Mouse (Mus musculus): ENCODE measurements around the gene B4galnt3. TPM values are rescaled to one million over a fixed set of nuclear protein-coding genes. Genes with fewer than 3 reads are reported as not detected.
A peak's percentile ranks its signal among the peaks of the same experiment; 100 is the strongest.

B4galnt3 gene
- polyA plus RNA-seq, 1 experiment = 15.7 TPM

GRCm38 (mm10) chr6:120229806-120230205 is 64.6 kb downstream of the B4galnt3 start:
- H3K36me3 ChIP-seq (ENCODE audit: control insufficient read depth, insufficient read depth, low read length, poor library complexity, severe bottlenecking) = no peaks in the 10 kb centered on the region
- H3K9ac ChIP-seq (ENCODE audit: low read depth, poor library complexity, severe bottlenecking) = no peak overlapping the region
- H3K4me3 ChIP-seq (ENCODE audit: low read depth, low read length) = no peak overlapping the region
- no peak for TF ChIP-seq EP300 (IDR thresholded peaks at IDR 0.05; ENCODE audit: insufficient read depth, low read depth, low read length)
- no peak for TF ChIP-seq POLR2A (IDR thresholded peaks at IDR 0.05; ENCODE audit: insufficient read depth, low read length)
- TF ChIP-seq CTCF (IDR thresholded peaks at IDR 0.05; ENCODE audit: low read depth, low read length) = no peak
- no peak overlapping the region for H3K27ac ChIP-seq (ENCODE audit: insufficient read depth, low read length)
- H3K27me3 ChIP-seq (ENCODE audit: control insufficient read depth, insufficient read depth, low read length, poor library complexity, severe bottlenecking) = no peaks in the 10 kb centered on the region
- H3K9me3 ChIP-seq (replicated peaks; ENCODE audit: control insufficient read depth, insufficient read depth, low read length, poor library complexity, severe bottlenecking) = no peaks in the 10 kb centered on the region
- no peaks in the 10 kb centered on the region for H3K4me1 ChIP-seq (ENCODE audit: control insufficient read depth, insufficient read depth, low read length)

- Histone ChIP-seq H3K27me3 (ENCODE audit: control insufficient read depth, insufficient read depth, low read length, poor library complexity, severe bottlenecking) (no peaks in the 10 kb centered on the region), H3K27ac (ENCODE audit: insufficient read depth, low read length) (no peak overlapping the region), H3K9me3 (replicated peaks; ENCODE audit: control insufficient read depth, insufficient read depth, low read length, poor library complexity, severe bottlenecking) (no peaks in the 10 kb centered on the region), H3K4me3 (ENCODE audit: low read depth, low read length) (no peak overlapping the region), H3K36me3 (ENCODE audit: control insufficient read depth, insufficient read depth, low read length, poor library complexity, severe bottlenecking) (peaks cover 3% of the 10 kb centered on the region; the same call in 1 of the 2 replicates), H3K4me1 (ENCODE audit: control insufficient read depth, insufficient read depth, low read length) (peaks cover 2% of the 10 kb centered on the region), H3K9ac (ENCODE audit: low read depth, poor library complexity, severe bottlenecking) (no peak overlapping the region)
- no peak for TF ChIP-seq CTCF (IDR thresholded peaks at IDR 0.05; ENCODE audit: low read depth, low read length)
- no peak for TF ChIP-seq EP300 (IDR thresholded peaks at IDR 0.05; ENCODE audit: insufficient read depth, low read depth, low read length)
- no peak for TF ChIP-seq POLR2A (IDR thresholded peaks at IDR 0.05; ENCODE audit: insufficient read depth, low read length)
These were observed 67.3 kb downstream of the B4galnt3 start for GRCm38 (mm10) chr6:120227068-120227467.

GRCm38 (mm10) chr6:120225355-120225754 is 69.0 kb downstream of the B4galnt3 start:
- TF ChIP-seq EP300 (IDR thresholded peaks at IDR 0.05; ENCODE audit: insufficient read depth, low read depth, low read length) (no peak), CTCF (IDR thresholded peaks at IDR 0.05; ENCODE audit: low read depth, low read length) (no peak), POLR2A (IDR thresholded peaks at IDR 0.05; ENCODE audit: insufficient read depth, low read length) (no peak)
- H3K36me3 ChIP-seq (ENCODE audit: control insufficient read depth, insufficient read depth, low read length, poor library complexity, severe bottlenecking) = peaks cover 3% of the 10 kb centered on the region; the same call in 1 of the 2 replicates
- no peaks in the 10 kb centered on the region for H3K27me3 ChIP-seq (ENCODE audit: control insufficient read depth, insufficient read depth, low read length, poor library complexity, severe bottlenecking)
- no peak overlapping the region for H3K27ac ChIP-seq (ENCODE audit: insufficient read depth, low read length)
- no peaks in the 10 kb centered on the region for H3K9me3 ChIP-seq (replicated peaks; ENCODE audit: control insufficient read depth, insufficient read depth, low read length, poor library complexity, severe bottlenecking)
- peaks cover 2% of the 10 kb centered on the region for H3K4me1 ChIP-seq (ENCODE audit: control insufficient read depth, insufficient read depth, low read length)
- H3K4me3 ChIP-seq (ENCODE audit: low read depth, low read length) = no peak overlapping the region
- no peak overlapping the region for H3K9ac ChIP-seq (ENCODE audit: low read depth, poor library complexity, severe bottlenecking)

DNA sequence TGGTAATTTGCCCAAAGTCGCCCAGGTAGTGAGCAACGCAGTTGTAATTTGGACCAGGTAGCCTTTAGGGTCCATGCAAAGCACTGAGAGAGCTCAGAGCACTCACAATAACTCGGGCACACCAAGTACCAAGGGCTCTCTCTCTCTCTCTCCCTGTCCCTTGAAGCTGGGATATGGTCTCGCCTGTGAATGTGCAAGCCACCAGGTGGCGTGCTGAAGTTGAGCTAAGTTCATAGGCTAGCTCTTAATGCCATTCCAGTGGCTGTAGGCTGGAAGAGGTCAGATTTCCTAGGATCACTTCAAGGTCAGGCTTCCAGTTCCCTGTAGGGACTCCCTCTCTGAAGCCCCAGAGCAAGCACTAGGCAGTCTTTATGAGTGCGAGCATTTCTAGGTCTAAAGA is 71.7 kb downstream of the B4galnt3 start:
- Histone ChIP-seq H3K4me3 (ENCODE audit: low read depth, low read length) (no peak overlapping the region), H3K27ac (ENCODE audit: insufficient read depth, low read length) (no peak overlapping the region), H3K36me3 (ENCODE audit: control insufficient read depth, insufficient read depth, low read length, poor library complexity, severe bottlenecking) (peaks cover 9% of the 10 kb centered on the region), H3K9ac (ENCODE audit: low read depth, poor library complexity, severe bottlenecking) (no peak overlapping the region), H3K27me3 (ENCODE audit: control insufficient read depth, insufficient read depth, low read length, poor library complexity, severe bottlenecking) (no peaks in the 10 kb centered on the region), H3K9me3 (replicated peaks; ENCODE audit: control insufficient read depth, insufficient read depth, low read length, poor library complexity, severe bottlenecking) (no peaks in the 10 kb centered on the region), H3K4me1 (ENCODE audit: control insufficient read depth, insufficient read depth, low read length) (peaks cover 2% of the 10 kb centered on the region)
- TF ChIP-seq EP300 (IDR thresholded peaks at IDR 0.05; ENCODE audit: insufficient read depth, low read depth, low read length) (0 out of 2 replicates have a peak, but pooled peaks have one; percentile 46), POLR2A (IDR thresholded peaks at IDR 0.05; ENCODE audit: insufficient read depth, low read length) (no peak), CTCF (IDR thresholded peaks at IDR 0.05; ENCODE audit: low read depth, low read length) (peak; percentile 87)

GRCm38 (mm10) chr6:120219281-120219680 is 75.1 kb downstream of the B4galnt3 start:
- Histone ChIP-seq H3K9ac (ENCODE audit: low read depth, poor library complexity, severe bottlenecking) (no peak overlapping the region), H3K27ac (ENCODE audit: insufficient read depth, low read length) (no peak overlapping the region), H3K36me3 (ENCODE audit: control insufficient read depth, insufficient read depth, low read length, poor library complexity, severe bottlenecking) (peaks cover 22% of the 10 kb centered on the region), H3K4me1 (ENCODE audit: control insufficient read depth, insufficient read depth, low read length) (peaks cover 2% of the 10 kb centered on the region), H3K4me3 (ENCODE audit: low read depth, low read length) (no peak overlapping the region), H3K9me3 (replicated peaks; ENCODE audit: control insufficient read depth, insufficient read depth, low read length, poor library complexity, severe bottlenecking) (no peaks in the 10 kb centered on the region), H3K27me3 (ENCODE audit: control insufficient read depth, insufficient read depth, low read length, poor library complexity, severe bottlenecking) (no peaks in the 10 kb centered on the region)
- TF ChIP-seq CTCF (IDR thresholded peaks at IDR 0.05; ENCODE audit: low read depth, low read length) (peak; percentile 7), POLR2A (IDR thresholded peaks at IDR 0.05; ENCODE audit: insufficient read depth, low read length) (no peak), EP300 (IDR thresholded peaks at IDR 0.05; ENCODE audit: insufficient read depth, low read depth, low read length) (no peak)

DNA sequence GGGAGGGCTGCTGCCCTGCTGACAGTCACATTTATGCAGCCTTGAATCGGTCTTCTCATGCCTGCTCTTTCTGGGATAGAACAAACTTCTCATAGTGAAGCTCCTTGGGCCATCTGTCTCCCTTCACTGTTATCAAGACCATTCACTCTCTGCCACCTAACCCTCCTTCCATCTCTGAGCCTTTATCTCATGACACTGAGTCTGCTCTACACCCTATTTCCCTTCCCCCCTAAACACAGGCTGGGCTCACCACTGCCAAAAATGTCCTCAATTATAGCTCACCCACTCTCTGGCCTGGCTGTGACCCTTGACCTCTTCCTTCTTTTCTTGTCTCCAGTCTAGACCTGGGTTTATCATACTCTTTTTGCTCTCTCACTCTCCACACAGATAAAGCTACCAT is 77.7 kb downstream of the B4galnt3 start:
- Histone ChIP-seq H3K4me3 (ENCODE audit: low read depth, low read length) (no peak overlapping the region), H3K36me3 (ENCODE audit: control insufficient read depth, insufficient read depth, low read length, poor library complexity, severe bottlenecking) (peaks cover 19% of the 10 kb centered on the region), H3K9ac (ENCODE audit: low read depth, poor library complexity, severe bottlenecking) (no peak overlapping the region), H3K27me3 (ENCODE audit: control insufficient read depth, insufficient read depth, low read length, poor library complexity, severe bottlenecking) (no peaks in the 10 kb centered on the region), H3K4me1 (ENCODE audit: control insufficient read depth, insufficient read depth, low read length) (no peaks in the 10 kb centered on the region), H3K27ac (ENCODE audit: insufficient read depth, low read length) (no peak overlapping the region), H3K9me3 (replicated peaks; ENCODE audit: control insufficient read depth, insufficient read depth, low read length, poor library complexity, severe bottlenecking) (no peaks in the 10 kb centered on the region)
- TF ChIP-seq EP300 (IDR thresholded peaks at IDR 0.05; ENCODE audit: insufficient read depth, low read depth, low read length) (no peak), POLR2A (IDR thresholded peaks at IDR 0.05; ENCODE audit: insufficient read depth, low read length) (no peak), CTCF (IDR thresholded peaks at IDR 0.05; ENCODE audit: low read depth, low read length) (no peak)

Data from ES-Bruce4 (cell line).